Mouse (Mus musculus): ENCODE measurements around the gene Ints2. TPM values are rescaled to one million over a fixed set of nuclear protein-coding genes. Genes with fewer than 3 reads are reported as not detected.

The Ints2 gene
- total RNA-seq, 2 experiments from 2014 or later: 20.2 to 20.5 TPM

DNA sequence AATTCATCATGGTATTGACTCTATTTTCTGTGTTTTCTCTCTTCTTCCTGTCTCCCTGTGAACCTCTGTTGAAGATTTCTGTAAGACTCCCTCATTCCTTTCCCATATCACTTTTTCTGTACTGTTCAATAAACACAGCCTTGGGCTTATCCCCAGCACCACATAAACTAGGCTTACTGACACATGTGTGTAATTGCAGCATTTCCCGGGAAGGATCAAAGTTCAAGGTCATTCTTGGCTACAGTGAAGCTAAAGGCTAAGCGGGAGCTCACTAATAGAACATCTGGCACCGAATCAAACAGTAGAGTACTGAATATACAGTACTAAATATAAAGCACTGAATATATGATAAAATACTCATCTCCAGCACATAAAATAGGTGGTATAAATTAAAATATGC, 81.5 kb downstream of the Ints2 start:
- no peak for DNase-seq (ENCODE audit: low spot score in 2 of 2)

DNA sequence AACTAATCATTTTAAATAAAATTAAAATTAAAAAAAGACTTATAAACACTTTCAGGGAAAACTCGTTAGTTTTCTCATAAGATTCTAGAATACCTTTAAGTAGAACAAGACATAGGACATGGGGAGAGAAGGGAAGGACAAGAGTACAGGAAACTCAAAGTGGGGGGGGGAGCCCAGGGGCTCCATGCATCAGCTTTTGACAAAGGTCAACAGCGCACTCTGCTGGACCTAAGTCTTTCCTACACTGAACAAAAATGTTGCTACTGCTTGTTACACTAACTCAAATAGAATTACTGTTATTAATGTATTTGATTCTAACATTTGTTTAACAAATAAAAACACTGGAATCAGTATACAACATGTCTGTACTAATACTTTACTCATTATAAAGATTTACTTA, 83.2 kb downstream of the Ints2 start:
- peak; percentile 35 to 57 for DNase-seq (ENCODE audit: low spot score in 2 of 2)

DNA sequence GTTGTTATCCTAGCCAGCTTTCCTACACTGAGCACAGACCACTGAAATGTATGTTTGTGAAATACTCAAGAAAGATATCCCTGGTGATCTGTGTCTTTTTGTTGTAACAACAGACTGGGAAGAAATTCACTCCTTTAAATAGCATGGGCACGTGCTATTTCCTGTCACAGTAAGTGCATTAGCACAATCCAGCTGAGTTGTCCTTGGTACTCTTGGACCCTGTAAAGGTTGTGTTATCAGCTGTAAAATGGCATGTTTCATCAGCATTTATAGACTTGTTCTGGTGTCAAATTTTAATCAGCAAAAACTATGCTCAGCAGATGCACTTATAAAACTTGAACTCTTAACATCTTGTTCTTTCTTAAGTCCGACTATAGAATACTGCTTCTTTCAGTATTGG, 86.6 kb downstream of the Ints2 start:
- DNase-seq (ENCODE audit: low spot score in 2 of 2): no peak

Other genes starting within 250 kb of the Ints2 start
- under 1 TPM; 0.09 to 0.19 TPM for gene Brip1, start 56.4 kb downstream of the Ints2 start, total RNA-seq (2021)
- gene Med13, start 100.0 kb upstream of the Ints2 start, total RNA-seq (2021): 10 to 100 TPM; 53.8 to 55.0 TPM
- 10 to 100 TPM; 29.2 to 34.4 TPM for gene Rnft1, start 227.1 kb upstream of the Ints2 start, total RNA-seq (2021)

Measured in left cerebral cortex, adult 18-20 months (tissue).